Comparison of ENCODE assay signal across 10 mouse cellular contexts in the genomic region with DNA sequence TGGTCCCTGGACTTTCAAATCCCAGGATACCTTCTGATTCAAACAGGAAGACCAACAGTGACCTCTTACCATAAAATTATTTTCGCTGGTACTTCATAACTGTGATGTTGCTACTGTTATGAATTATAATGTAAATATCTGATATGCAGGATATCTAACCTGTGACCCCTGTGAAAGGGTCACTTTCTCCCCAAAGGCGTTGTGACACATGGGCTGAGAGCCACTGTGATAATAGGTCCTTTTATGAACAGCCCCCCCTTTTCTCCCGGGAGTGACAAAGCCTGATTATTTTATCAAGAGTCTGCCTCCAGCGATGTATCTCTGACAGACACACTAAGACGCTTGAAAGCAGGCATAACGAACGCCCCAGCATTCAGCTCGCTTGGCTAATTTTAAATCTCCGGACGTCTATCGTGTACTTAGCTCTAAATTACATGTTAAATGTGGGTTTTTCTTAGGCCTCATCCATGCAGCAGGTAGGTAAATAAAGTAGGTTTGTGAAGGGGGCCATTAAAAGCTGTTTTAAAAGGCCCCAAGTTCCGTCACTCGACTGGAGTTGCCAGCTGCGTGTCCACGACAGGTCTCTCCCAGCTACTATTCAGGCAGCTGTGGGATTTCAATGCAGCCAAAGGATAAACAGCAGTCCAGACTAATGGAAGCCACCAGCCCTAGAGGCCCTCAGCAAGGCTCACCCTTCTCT. TPM values are rescaled to one million over a fixed set of nuclear protein-coding genes. Genes with fewer than 3 reads are reported as not detected.
A peak's percentile ranks its signal among the peaks of the same experiment; 100 is the strongest.
DNase-seq lines count a peak whose midpoint lies in the region; ATAC-seq lines count a peak whose summit lies in the region.
"Had no signal": no experiment of that assay in that cellular context is flagged by ENCODE, and none has a peak within 500 bp of the region (broad histone marks: within the 10 kb centered on the region; RNA-seq: fewer than 3 reads in every experiment).

No protein-coding gene starts in this region.

- no peak overlapping the region for H3K27ac ChIP-seq in lung, embryonic 16.5 days (ENCODE audit: low read length)
- H3K27ac ChIP-seq in forebrain, embryonic 16.5 days (ENCODE audit: low read length): no peak overlapping the region
- no peak overlapping the region; the same call in 1 of the 2 replicates for H3K27ac ChIP-seq in limb, embryonic 15.5 days
- H3K27ac ChIP-seq in stomach, embryonic 14.5 days (ENCODE audit: low read length): no peak overlapping the region; the same call in 1 of the 2 replicates

- H3K27me3 ChIP-seq in lung, embryonic 16.5 days (ENCODE audit: control insufficient read depth, insufficient read depth, low read depth, low read length): no peaks in the 10 kb centered on the region
- no peaks in the 10 kb centered on the region for H3K27me3 ChIP-seq in forebrain, embryonic 16.5 days (replicated peaks; ENCODE audit: control insufficient read depth, insufficient read depth, low read length)
- no peaks in the 10 kb centered on the region for H3K27me3 ChIP-seq in limb, embryonic 15.5 days
- H3K27me3 ChIP-seq in stomach, embryonic 14.5 days (ENCODE audit: control insufficient read depth, insufficient read depth, low read length): no peaks in the 10 kb centered on the region

- WGBS in lung, embryonic 16.5 days: 12% methylated on average over 15 of the region's 15 CpGs
- 11% methylated on average over 15 of the region's 15 CpGs for WGBS in forebrain, embryonic 16.5 days
- WGBS in limb, embryonic 15.5 days: 19% methylated on average over 15 of the region's 15 CpGs
- 17% methylated on average over 15 of the region's 15 CpGs for WGBS in stomach, embryonic 14.5 days

- peaks cover 2% of the 10 kb centered on the region; the same call in 1 of the 2 replicates for H3K4me1 ChIP-seq in lung, embryonic 16.5 days (replicated peaks; ENCODE audit: control insufficient read depth, insufficient read depth, low read length)
- peaks cover 10% of the 10 kb centered on the region for H3K4me1 ChIP-seq in forebrain, embryonic 16.5 days (replicated peaks; ENCODE audit: control insufficient read depth, insufficient read depth, low read length)
- peaks cover 9% of the 10 kb centered on the region for H3K4me1 ChIP-seq in limb, embryonic 15.5 days
- peaks cover 7% of the 10 kb centered on the region; the same call in 1 of the 2 replicates for H3K4me1 ChIP-seq in stomach, embryonic 14.5 days (ENCODE audit: control insufficient read depth, insufficient read depth, low read length)

- H3K9ac ChIP-seq in lung, embryonic 16.5 days (ENCODE audit: low read length): no peak overlapping the region
- peak overlapping the region; percentile 45 for H3K9ac ChIP-seq in forebrain, embryonic 16.5 days (replicated peaks; ENCODE audit: low read depth, low read length)
- no peak overlapping the region for H3K9ac ChIP-seq in limb, embryonic 15.5 days
- H3K9ac ChIP-seq in stomach, embryonic 14.5 days (replicated peaks; ENCODE audit: low read depth, low read length): no peak overlapping the region

- no peaks in the 10 kb centered on the region for H3K36me3 ChIP-seq in lung, embryonic 16.5 days (ENCODE audit: control insufficient read depth, insufficient read depth, low read length)
- H3K36me3 ChIP-seq in forebrain, embryonic 16.5 days (ENCODE audit: control insufficient read depth, insufficient read depth): no peaks in the 10 kb centered on the region
- H3K36me3 ChIP-seq in limb, embryonic 15.5 days: no peaks in the 10 kb centered on the region
- H3K36me3 ChIP-seq in stomach, embryonic 14.5 days (ENCODE audit: control insufficient read depth, insufficient read depth, low read length): no peaks in the 10 kb centered on the region

- H3K4me3 ChIP-seq in lung, embryonic 16.5 days (ENCODE audit: low read length): peak overlapping the region; percentile 40
- peak overlapping the region; percentile 41 for H3K4me3 ChIP-seq in forebrain, embryonic 16.5 days (replicated peaks; ENCODE audit: low read length)
- H3K4me3 ChIP-seq in limb, embryonic 15.5 days: peak overlapping the region; percentile 31
- H3K4me3 ChIP-seq in stomach, embryonic 14.5 days (ENCODE audit: low read depth, low read length): peak overlapping the region; percentile 14; the same call in 1 of the 2 replicates

- H3K9me3 ChIP-seq in lung, embryonic 16.5 days (ENCODE audit: control insufficient read depth, low read length): no peaks in the 10 kb centered on the region
- H3K9me3 ChIP-seq in forebrain, embryonic 16.5 days (ENCODE audit: control insufficient read depth, low read length): no peaks in the 10 kb centered on the region
- H3K9me3 ChIP-seq in limb, embryonic 15.5 days: no peaks in the 10 kb centered on the region
- no peaks in the 10 kb centered on the region for H3K9me3 ChIP-seq in stomach, embryonic 14.5 days (ENCODE audit: control insufficient read depth, low read depth, low read length)

- no peak for DNase-seq in lung, postnatal 10 days
- DNase-seq in thymus, postnatal 14 days: no peak
- DNase-seq in kidney, postnatal 14 days: no peak
- DNase-seq in right cerebral cortex, postnatal 14 days: no peak

- peak overlapping the region; percentile 59 for H3K4me2 ChIP-seq in lung, embryonic 16.5 days (ENCODE audit: low read depth, low read length)
- peak overlapping the region; percentile 70 for H3K4me2 ChIP-seq in forebrain, embryonic 16.5 days (ENCODE audit: low read length)
- H3K4me2 ChIP-seq in limb, embryonic 15.5 days: peak overlapping the region; percentile 55
- H3K4me2 ChIP-seq in stomach, embryonic 14.5 days (replicated peaks; ENCODE audit: low read depth, low read length): peak overlapping the region; percentile 39

- ATAC-seq in lung, embryonic 16.5 days (ENCODE audit: low read depth): peak; percentile 49; the same call in 1 of the 2 replicates
- ATAC-seq in forebrain, embryonic 16.5 days: peak; percentile 65
- ATAC-seq in limb, embryonic 15.5 days (ENCODE audit: insufficient number of reproducible peaks, low FRiP score, low TSS enrichment, low read depth): no peak
- no peak for ATAC-seq in stomach, embryonic 14.5 days (ENCODE audit: insufficient number of reproducible peaks, insufficient read depth, low FRiP score, low read depth)

RNA-seq across cellular contexts. Expression of a gene that starts 24.5 kb away (rescaled TPM):
- polyA plus RNA-seq in lung, embryonic 16.5 days (2015; fragmentation: Nextera tagmentation; extraction: Ambion mirVana): 0.16 TPM in 1 of 2 replicates, not detected in the other
- 0.09 and 0.17 TPM in 2 replicates for polyA plus RNA-seq in forebrain, embryonic 16.5 days (2015; fragmentation: Nextera tagmentation; extraction: Ambion mirVana)
- 0.99 and 1.9 TPM in 2 replicates for polyA plus RNA-seq in limb, embryonic 15.5 days (2015; fragmentation: Nextera tagmentation; extraction: Ambion mirVana)
- not detected in 2 replicates for polyA plus RNA-seq in stomach, embryonic 14.5 days (2014; fragmentation: Nextera tagmentation; extraction: Ambion mirVana)
- polyA plus RNA-seq: large intestine, adult 2 months; small intestine, adult 2 months had no signal

RNA-seq across cellular contexts. Expression of a gene that starts 25.7 kb away (rescaled TPM):
- 58.2 and 67.6 TPM in 2 replicates for polyA plus RNA-seq in lung, embryonic 16.5 days (2015; fragmentation: Nextera tagmentation; extraction: Ambion mirVana)
- 41.3 and 53.3 TPM in 2 replicates for polyA plus RNA-seq in forebrain, embryonic 16.5 days (2015; fragmentation: Nextera tagmentation; extraction: Ambion mirVana)
- polyA plus RNA-seq in limb, embryonic 15.5 days (2015; fragmentation: Nextera tagmentation; extraction: Ambion mirVana): 64.0 and 70.4 TPM in 2 replicates
- 35.4 and 41.3 TPM in 2 replicates for polyA plus RNA-seq in stomach, embryonic 14.5 days (2014; fragmentation: Nextera tagmentation; extraction: Ambion mirVana)

Comparison
In these comparisons a context has a peak if more than half of its experiments do, and no peak if none do; other contexts are left out.
1. ATAC-seq: peak in lung, embryonic 16.5 days (single experiment) and forebrain, embryonic 16.5 days (single experiment); none in limb, embryonic 15.5 days (single experiment) and stomach, embryonic 14.5 days (single experiment).
2. Peak in every context shown above with its lines, with median percentiles within 50 percentile points of each other: H3K4me2 ChIP-seq and H3K4me3 ChIP-seq.